Mouse (Mus musculus): ENCODE measurements around the gene Sox13. TPM values are rescaled to one million over a fixed set of nuclear protein-coding genes. Genes with fewer than 3 reads are reported as not detected.

The Sox13 gene
- total and polyA plus RNA-seq, 3 experiments: 0.03 TPM; not detected in 2

- H3K9ac ChIP-seq (ENCODE audit: control insufficient read depth, low read depth, low read length, poor library complexity, severe bottlenecking): no peak overlapping the region
- no peaks in the 10 kb centered on the region for H3K36me3 ChIP-seq (ENCODE audit: control insufficient read depth in 1 of 2, insufficient read depth in 2 of 2, low read length in 2 of 2)
- TF ChIP-seq HCFC1 (IDR thresholded peaks at IDR 0.05; ENCODE audit: low read depth, low read length) (no peak), TCF12 (IDR thresholded peaks at IDR 0.05; ENCODE audit: low read depth, low read length) (no peak), GATA1 (IDR thresholded peaks at IDR 0.05; ENCODE audit: low read depth, low read length) (no peak), POLR2AphosphoS2 (IDR thresholded peaks at IDR 0.05; ENCODE audit: low read length) (no peak), ETS1 (IDR thresholded peaks at IDR 0.05; ENCODE audit: low read depth, low read length) (no peak), TAL1 (IDR thresholded peaks at IDR 0.05; ENCODE audit: low read length) (no peak), NELFE (IDR thresholded peaks at IDR 0.05; ENCODE audit: low read depth, low read length) (no peak), USF1 (IDR thresholded peaks at IDR 0.05; ENCODE audit: low read depth, low read length) (no peak), CHD2 (IDR thresholded peaks at IDR 0.05; ENCODE audit: low read length) (no peak), CTCF (IDR thresholded peaks at IDR 0.05 in 2 of 3, conservative IDR thresholded peaks at IDR 0.05 in 1 of 3; ENCODE audit: control insufficient read depth in 1 of 3, insufficient read depth in 1 of 3, low read depth in 2 of 3, low read length in 3 of 3, poor library complexity in 1 of 3, severe bottlenecking in 1 of 3) (no peak), GABPA (IDR thresholded peaks at IDR 0.05; ENCODE audit: low read depth, low read length) (no peak), CHD1 (IDR thresholded peaks at IDR 0.05; ENCODE audit: low read depth, low read length) (no peak)
- no peak for DNase-seq (ENCODE audit: low read depth, low spot score)
- no peak overlapping the region for H3K4me3 ChIP-seq (ENCODE audit: control insufficient read depth in 1 of 2, insufficient read depth in 1 of 2, low read depth in 2 of 2, low read length in 2 of 2)
- H3K9me3 ChIP-seq (replicated peaks; ENCODE audit: insufficient read depth, low read length): no peaks in the 10 kb centered on the region
- H3K4me1 ChIP-seq (ENCODE audit: control insufficient read depth in 1 of 2, insufficient read depth in 2 of 2, low read length in 2 of 2): no peaks in the 10 kb centered on the region
- peaks cover 3 to 4% of the 10 kb centered on the region in 2 experiments; a peak in 3 of 4 replicates for H3K27me3 ChIP-seq (ENCODE audit: control insufficient read depth in 1 of 2, insufficient read depth in 2 of 2, low read length in 2 of 2)
- no peaks in the 10 kb centered on the region for H3K79me2 ChIP-seq (ENCODE audit: control insufficient read depth, insufficient read depth, low read length, poor library complexity)
- H3K27ac ChIP-seq (ENCODE audit: control insufficient read depth, low read depth, low read length): no peak overlapping the region
These were observed 3.1 kb downstream of the Sox13 start for GRCm38 (mm10) chr1:133421061-133421460.

- no peaks in the 10 kb centered on the region for H3K4me1 ChIP-seq (ENCODE audit: control insufficient read depth in 1 of 2, insufficient read depth in 2 of 2, low read length in 2 of 2)
- H3K79me2 ChIP-seq (ENCODE audit: control insufficient read depth, insufficient read depth, low read length, poor library complexity): no peaks in the 10 kb centered on the region
- DNase-seq (ENCODE audit: low read depth, low spot score): no peak
- H3K9ac ChIP-seq (ENCODE audit: control insufficient read depth, low read depth, low read length, poor library complexity, severe bottlenecking): no peak overlapping the region
- H3K9me3 ChIP-seq (replicated peaks; ENCODE audit: insufficient read depth, low read length): no peaks in the 10 kb centered on the region
- no peak for TF ChIP-seq ZMIZ1 (IDR thresholded peaks at IDR 0.05; ENCODE audit: low read depth, low read length)
- no peak for TF ChIP-seq CHD1 (IDR thresholded peaks at IDR 0.05; ENCODE audit: low read depth, low read length)
- TF ChIP-seq SIN3A (IDR thresholded peaks at IDR 0.05; ENCODE audit: low read length): no peak
- TF ChIP-seq ETS1 (IDR thresholded peaks at IDR 0.05; ENCODE audit: low read depth, low read length): no peak
- no peak for TF ChIP-seq NRF1 (IDR thresholded peaks at IDR 0.05; ENCODE audit: insufficient read depth, low read depth, low read length, poor library complexity, severe bottlenecking)
- TF ChIP-seq ZC3H11A (IDR thresholded peaks at IDR 0.05; ENCODE audit: low read depth, low read length): no peak
- no peak for TF ChIP-seq MYC (IDR thresholded peaks at IDR 0.05; ENCODE audit: low read depth, low read length)
- TF ChIP-seq SMC3 (IDR thresholded peaks at IDR 0.05; ENCODE audit: low read depth, low read length): no peak
- TF ChIP-seq HCFC1 (IDR thresholded peaks at IDR 0.05; ENCODE audit: low read depth, low read length): no peak
- TF ChIP-seq POLR2A (IDR thresholded peaks at IDR 0.05; ENCODE audit: control insufficient read depth in 1 of 2, insufficient read depth in 1 of 2, low read depth in 1 of 2, low read length in 2 of 2, poor library complexity in 1 of 2): no peak
- TF ChIP-seq ZKSCAN1 (IDR thresholded peaks at IDR 0.05; ENCODE audit: low read depth, low read length): no peak
- TF ChIP-seq MXI1 (IDR thresholded peaks at IDR 0.05; ENCODE audit: low read depth, low read length): no peak
- TF ChIP-seq BHLHE40 (IDR thresholded peaks at IDR 0.05; ENCODE audit: borderline replicate concordance, low read depth, low read length): no peak
- H3K27ac ChIP-seq (ENCODE audit: control insufficient read depth, low read depth, low read length): no peak overlapping the region
- H3K36me3 ChIP-seq (ENCODE audit: control insufficient read depth in 1 of 2, insufficient read depth in 2 of 2, low read length in 2 of 2): no peaks in the 10 kb centered on the region
- H3K4me3 ChIP-seq (ENCODE audit: control insufficient read depth in 1 of 2, insufficient read depth in 1 of 2, low read depth in 2 of 2, low read length in 2 of 2): no peak overlapping the region
- H3K27me3 ChIP-seq (ENCODE audit: control insufficient read depth in 1 of 2, insufficient read depth in 2 of 2, low read length in 2 of 2): peaks cover 3 to 4% of the 10 kb centered on the region in 2 experiments; a peak in 2 of 4 replicates
These were observed 3.7 kb downstream of the Sox13 start for GRCm38 (mm10) chr1:133420491-133420890.
